ENCODE assay signal across 12 mouse cellular contexts in genomic region chr3:80042756-80043484, GRCm38 (mm10).
DNase-seq lines count a peak whose midpoint lies in the region; TF ChIP-seq lines count a peak whose summit lies in the region.
"Had no signal": no experiment of that assay in that cellular context is flagged by ENCODE, and none has a peak within 500 bp of the region (broad histone marks: within the 10 kb centered on the region; RNA-seq: fewer than 3 reads in every experiment).

No protein-coding gene starts in this region.

- TF ChIP-seq POLR2A in lung, adult 2 months (IDR thresholded peaks at IDR 0.05; ENCODE audit: borderline replicate concordance, extremely low read depth, low read depth, low read length), result no peak

- TF ChIP-seq CTCF in lung, adult 2 months (IDR thresholded peaks at IDR 0.05; ENCODE audit: insufficient read depth, low read length), result no peak

- H3K4me3 ChIP-seq in lung, adult 2 months (replicated peaks; ENCODE audit: extremely low read depth, low read depth, low read length), result no peak overlapping the region
- H3K4me3 ChIP-seq: midbrain, embryonic 15.5 days had no signal

- peaks cover 6% of the 10 kb centered on the region for H3K4me1 ChIP-seq in lung, adult 2 months (ENCODE audit: control insufficient read depth, insufficient read depth, low read length)
- H3K4me1 ChIP-seq: midbrain, embryonic 15.5 days had no signal

- DNase-seq in cerebellum, postnatal 10 days, result peak; percentile 14 to 20
- no peak for DNase-seq in cerebellum, postnatal 36 days
- DNase-seq in lung, adult 18-20 months, result peak; percentile 28 to 71
- no peak for DNase-seq in lung, adult 2 months
- DNase-seq in kidney, adult 9 months, result peak; percentile 76
- peak; percentile 8 for DNase-seq in testis, postnatal 14 days (ENCODE audit: low spot score)
- DNase-seq in right cerebral cortex, postnatal 36 days (ENCODE audit: low spot score in 2 of 2), result no peak
- DNase-seq in right cerebral cortex, postnatal 4 days, result no peak
- DNase-seq: B cell, adult 2 months; left cerebral cortex, postnatal 4 days; thymus, postnatal 25 days had no signal

- WGBS in lung, adult 2 months, result 33% methylated on average over 5 of the region's 5 CpGs

Comparison
In these comparisons a context has a peak if more than half of its experiments do, and no peak if none do; other contexts are left out.
1. DNase-seq: peak in cerebellum, postnatal 10 days (2 of 2), lung, adult 18-20 months (2 of 2), kidney, adult 9 months (single experiment) and testis, postnatal 14 days (single experiment); none in cerebellum, postnatal 36 days (0 of 2), lung, adult 2 months (single experiment), right cerebral cortex, postnatal 36 days (0 of 2) and right cerebral cortex, postnatal 4 days (single experiment).